Mouse (Mus musculus) forebrain, postnatal 0 days (tissue): ENCODE data around the gene Ppp1r9b. TPM values are rescaled to one million over a fixed set of nuclear protein-coding genes. Genes with fewer than 3 reads are reported as not detected.
"Not testable (repeated sequence)": the region's sequence is repeated elsewhere in the genome, so short reads cannot be mapped to it uniquely, and the experiment has no call there.

Experiments used
- ATAC-seq: fragments of 200-750 bp; cut with Nextera tagmentation; 2 replicates; pipeline ENCODE4 v1.8.0; 2017; ENCODE audit warnings: mild to moderate bottlenecking, moderate library complexity
- DNase-seq: peaks from one replicate; pipeline ENCODE4 v3.0.0-alpha.2; 2015
- H3K27ac ChIP-seq: fragments of 300-500 bp; sonication (generic); 2 replicates; pipeline ENCODE4 v1.5.1; 2014; ENCODE audit warnings: low read depth, mild to moderate bottlenecking, antibody characterized with exemption, low read length, moderate library complexity, mixed read lengths
- H3K27me3 ChIP-seq: fragments of 300-500 bp; sonication (generic); 2 replicates; pipeline ENCODE4 v1.6.1; 2014; ENCODE audit warnings: mild to moderate bottlenecking, low read length, mixed read lengths; ENCODE audit not compliant: insufficient read depth
- H3K36me3 ChIP-seq: fragments of 300-500 bp; sonication (generic); 2 replicates; pipeline ENCODE4 v1.6.1; 2014; ENCODE audit warnings: mild to moderate bottlenecking, moderate library complexity; ENCODE audit not compliant: insufficient read depth
- H3K4me1 ChIP-seq: fragments of 300-500 bp; sonication (generic); 2 replicates; pipeline ENCODE4 v1.6.1; 2014; ENCODE audit warnings: antibody characterized with exemption; ENCODE audit not compliant: insufficient read depth
- H3K4me2 ChIP-seq: fragments of 300-500 bp; sonication (generic); 2 replicates; pipeline ENCODE4 v1.6.1; 2014; ENCODE audit warnings: low read depth, mild to moderate bottlenecking, moderate library complexity
- H3K4me3 ChIP-seq: fragments of 300-500 bp; sonication (generic); 2 replicates; pipeline ENCODE4 v1.5.1; 2014; ENCODE audit warnings: low read depth, low read length, mixed read lengths
- H3K9ac ChIP-seq: fragments of 300-500 bp; sonication (generic); 2 replicates; pipeline ENCODE4 v1.6.1; 2014; ENCODE audit warnings: mild to moderate bottlenecking
- H3K9me3 ChIP-seq: fragments of 300-500 bp; sonication (generic); 2 replicates; pipeline ENCODE4 v1.6.1; 2016; ENCODE audit warnings: low read length
- CTCF ChIP-seq: sonication (generic); IDR thresholded peaks from 2 replicates; pipeline ENCODE4 v1.5.1; 2016; ENCODE audit warnings: antibody characterized with exemption, control low read depth, low read depth
- WGBS: fragments of 180-500 bp; shearing (Covaris S2); extraction: QIAGEN DNeasy Blood & Tissue Kit; methylation state at CpG from one replicate; pipeline ENCODE4 v1.1.7; 2014; 5-methylcytosine and 5-hydroxymethylcytosine counted together
- polyA plus RNA-seq: library from polyadenylated mRNA; unstranded; fragments of >200 nt; fragmentation: Nextera tagmentation; extraction: Ambion mirVana; gene quantifications from 2 replicates; pipeline ENCODE4 v1.2.1, GENCODE M21; 2015
- total RNA-seq: library from RNA; depleted of rRNA; stranded (reverse); fragments of >200 nt; gene quantifications from 2 replicates; pipeline ENCODE4 v1.2.3, GENCODE M21; 2014

Gene Ppp1r9b
- total and polyA plus RNA-seq, 2 experiments from 2014 or later: 22.3 to 202 TPM

DNA sequence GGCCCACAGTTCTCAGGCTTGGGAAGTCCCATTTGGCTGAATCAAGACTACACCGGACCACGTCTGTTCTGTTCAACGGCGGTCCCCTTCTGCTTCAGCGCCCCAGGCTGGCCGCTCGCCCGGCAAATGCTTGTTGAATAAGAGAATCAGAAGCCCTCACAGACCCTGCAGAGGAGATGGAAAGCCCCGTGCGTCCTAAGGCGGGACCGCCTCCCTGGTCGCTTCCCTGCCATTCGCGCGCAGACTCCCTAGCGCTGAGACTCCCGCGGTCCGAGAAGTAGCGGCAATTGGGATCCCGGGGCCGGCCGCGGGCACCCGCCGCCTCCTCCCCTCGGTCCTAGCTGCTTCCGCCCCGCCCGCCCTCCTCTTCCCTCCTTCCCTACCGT, 18.8 kb downstream of the Ppp1r9b start, which contains the start of gene Samd14:
Gene Samd14, plus strand, starts transcription at position 251 of the 386 bp plus-strand sequence.
- Histone ChIP-seq H3K4me2 (peak within 1 kb of the TSS; percentile 71), H3K4me3 (peak within 1 kb of the TSS; percentile 90), H3K4me1 (peaks cover 38% of the 10 kb centered on the region), H3K9me3 (no peaks in the 10 kb centered on the region), H3K9ac (peak within 1 kb of the TSS; percentile 98), H3K27ac (peak within 1 kb of the TSS; percentile 97), H3K27me3 (no peaks in the 10 kb centered on the region), H3K36me3 (peaks cover 20% of the 10 kb centered on the region)
- no peak for TF ChIP-seq CTCF
- peak; percentile 88 for ATAC-seq
- peak; percentile 89 for DNase-seq
- under 1% methylated on average over 25 of the region's 32 CpGs for WGBS

DNA sequence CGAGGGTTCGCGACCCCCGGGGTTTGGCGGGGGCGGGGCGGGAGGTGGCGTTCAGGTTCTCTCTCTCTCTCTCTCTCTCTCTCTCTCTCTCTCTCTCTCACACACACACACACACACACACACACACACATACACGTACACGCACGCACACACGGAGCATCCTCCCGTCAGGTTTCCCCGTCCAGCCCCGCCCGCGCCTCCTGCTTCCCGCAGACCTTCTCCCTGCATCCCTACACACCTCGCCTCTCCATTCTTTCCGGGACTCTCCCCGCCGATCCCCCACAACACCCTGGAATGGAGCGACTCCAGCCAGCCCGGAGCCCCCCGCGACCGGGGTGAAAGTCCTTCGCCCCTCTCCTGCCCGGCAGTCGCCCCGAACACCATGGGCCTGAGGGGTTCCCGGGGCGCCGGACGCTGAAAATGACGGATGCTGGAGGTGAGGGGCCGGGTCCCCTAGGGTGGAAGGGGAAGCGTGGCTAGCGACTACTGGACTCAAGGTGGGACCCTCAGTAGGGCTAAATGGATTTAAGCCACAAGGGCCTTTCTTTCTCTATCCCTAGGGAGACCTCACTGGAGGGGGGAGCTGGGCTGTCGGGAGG, 19.4 kb downstream of the Ppp1r9b start:
- TF ChIP-seq CTCF: no peak
- whole genome bisulfite sequencing: 4% methylated on average over 36 of the region's 40 CpGs
- Histone ChIP-seq H3K4me1 (peaks cover 38% of the 10 kb centered on the region), H3K9ac (peak overlapping the region; percentile 98), H3K4me3 (peak overlapping the region; percentile 90), H3K4me2 (peak overlapping the region; percentile 71), H3K36me3 (peaks cover 18% of the 10 kb centered on the region), H3K27ac (peak overlapping the region; percentile 97), H3K9me3 (no peaks in the 10 kb centered on the region), H3K27me3 (no peaks in the 10 kb centered on the region)
- ATAC-seq (peak; percentile 64), DNase-seq (peak; percentile 72)

DNA sequence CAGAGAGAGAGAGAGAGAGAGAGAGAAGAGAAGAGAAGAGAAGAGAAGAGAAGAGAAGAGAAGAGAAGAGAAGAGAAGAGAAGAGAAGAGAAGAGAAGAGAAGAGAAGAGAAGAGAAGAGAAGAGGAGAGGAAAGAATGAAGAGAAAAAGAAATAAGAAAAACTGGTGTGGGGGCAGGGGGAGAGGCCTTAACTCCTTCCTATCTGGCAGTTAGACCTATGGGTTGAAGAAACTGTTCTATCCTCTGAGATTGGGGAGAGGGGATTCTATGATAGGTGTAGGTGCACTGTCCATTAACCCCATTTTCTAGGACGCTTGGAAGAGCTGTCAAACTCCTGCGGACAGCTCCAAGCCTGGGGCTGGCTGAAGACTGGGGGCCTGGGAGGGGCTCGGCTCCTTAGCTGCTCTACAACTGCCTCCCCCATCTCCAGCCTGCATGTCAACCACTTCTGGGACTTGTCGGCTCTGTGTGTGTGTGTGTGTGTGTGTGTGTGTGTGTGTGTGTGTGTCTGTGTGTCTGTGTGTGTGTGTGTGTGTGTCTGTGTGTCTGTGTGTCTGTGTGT, 20.1 kb downstream of the Ppp1r9b start:
- Histone ChIP-seq H3K4me3 (peak overlapping the region; percentile 90), H3K36me3 (peaks cover 14% of the 10 kb centered on the region), H3K4me2 (peak overlapping the region; percentile 71), H3K4me1 (peaks cover 38% of the 10 kb centered on the region), H3K9ac (peak overlapping the region; percentile 98)
- not testable (repeated sequence) for H3K9me3 ChIP-seq, H3K27ac ChIP-seq, H3K27me3 ChIP-seq, DNase-seq, ATAC-seq
- whole genome bisulfite sequencing: 0% methylated on average over 4 of the region's 4 CpGs

DNA sequence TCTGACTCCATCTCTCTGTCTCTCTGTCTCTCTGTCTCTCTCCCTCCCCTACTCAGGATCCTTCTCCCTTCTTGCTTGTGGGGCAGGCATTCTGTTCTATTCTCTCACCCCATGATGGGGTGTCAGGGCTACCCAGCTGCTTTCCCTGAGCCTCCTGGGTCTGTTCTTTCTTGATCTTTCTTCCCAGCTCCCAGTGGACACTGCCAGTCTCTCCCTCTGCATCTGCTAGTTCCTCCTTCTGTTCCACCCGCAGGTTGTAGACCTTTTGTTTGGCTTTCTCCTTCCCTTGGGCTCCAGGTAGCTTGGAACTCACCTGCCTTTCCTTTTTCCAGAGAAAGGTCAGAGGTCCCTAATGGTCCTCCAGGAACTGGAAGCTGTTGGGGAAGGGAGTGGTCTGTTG, 20.6 kb downstream of the Ppp1r9b start:
- peak overlapping the region; percentile 71 for H3K4me2 ChIP-seq
- TF ChIP-seq CTCF: no peak
- H3K27ac ChIP-seq: peak overlapping the region; percentile 9; the same call in 1 of the 2 replicates
- H3K4me3 ChIP-seq: peak overlapping the region; percentile 90
- H3K27me3 ChIP-seq: no peaks in the 10 kb centered on the region
- DNase-seq: no peak
- WGBS: 27% methylated on average over 1 of the region's 1 CpGs
- H3K36me3 ChIP-seq: peaks cover 14% of the 10 kb centered on the region
- no peak for ATAC-seq
- peak overlapping the region; percentile 98 for H3K9ac ChIP-seq
- no peaks in the 10 kb centered on the region for H3K9me3 ChIP-seq
- peaks cover 33% of the 10 kb centered on the region for H3K4me1 ChIP-seq

DNA sequence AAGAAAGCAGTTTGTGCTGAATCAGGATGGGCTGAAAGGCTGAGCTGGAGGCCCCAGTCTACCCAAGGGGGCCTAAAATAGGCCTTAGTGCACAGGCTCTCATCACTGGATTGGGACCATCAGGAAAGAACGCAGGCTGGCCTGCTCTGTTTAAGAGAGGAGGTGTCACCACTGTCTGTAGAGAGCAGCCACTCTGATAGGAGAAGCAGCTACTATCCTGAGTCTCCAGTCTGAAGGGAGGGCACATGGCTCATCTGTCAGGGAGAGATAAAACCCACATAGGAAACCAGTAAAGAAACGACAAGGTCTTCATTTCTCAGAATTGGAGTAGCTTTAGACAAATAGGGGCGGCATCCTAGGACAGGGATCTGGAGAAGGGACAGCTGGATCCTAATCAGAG, 21.2 kb downstream of the Ppp1r9b start:
- no peak for TF ChIP-seq CTCF
- WGBS: 52% methylated on average over 3 of the region's 3 CpGs
- Histone ChIP-seq H3K4me1 (peaks cover 26% of the 10 kb centered on the region), H3K9me3 (no peaks in the 10 kb centered on the region), H3K27ac (no peak overlapping the region), H3K4me2 (peak overlapping the region; percentile 71), H3K27me3 (no peaks in the 10 kb centered on the region), H3K36me3 (peaks cover 17% of the 10 kb centered on the region), H3K9ac (peak overlapping the region; percentile 98), H3K4me3 (peak overlapping the region; percentile 90)
- ATAC-seq: no peak
- no peak for DNase-seq

DNA sequence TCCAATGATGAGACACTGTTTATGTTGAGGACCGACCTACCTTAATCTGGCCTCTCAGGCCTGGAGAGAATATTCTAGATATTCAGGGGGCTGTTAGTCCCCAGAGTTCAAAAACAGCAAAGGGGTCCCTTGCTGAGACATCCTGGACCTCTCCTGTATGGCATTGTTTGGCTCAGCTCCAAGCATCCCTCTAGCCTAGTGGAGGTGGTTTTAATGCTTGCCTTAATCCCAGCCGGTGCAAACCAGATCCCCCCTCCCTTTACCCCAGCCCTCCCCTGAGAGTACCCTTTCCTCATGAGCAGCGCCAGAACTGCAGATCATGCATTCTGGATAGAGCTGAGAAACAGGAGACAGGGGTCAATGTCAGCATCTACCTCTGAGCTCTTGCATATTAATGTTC, 21.7 kb downstream of the Ppp1r9b start:
- no peak for DNase-seq

DNA sequence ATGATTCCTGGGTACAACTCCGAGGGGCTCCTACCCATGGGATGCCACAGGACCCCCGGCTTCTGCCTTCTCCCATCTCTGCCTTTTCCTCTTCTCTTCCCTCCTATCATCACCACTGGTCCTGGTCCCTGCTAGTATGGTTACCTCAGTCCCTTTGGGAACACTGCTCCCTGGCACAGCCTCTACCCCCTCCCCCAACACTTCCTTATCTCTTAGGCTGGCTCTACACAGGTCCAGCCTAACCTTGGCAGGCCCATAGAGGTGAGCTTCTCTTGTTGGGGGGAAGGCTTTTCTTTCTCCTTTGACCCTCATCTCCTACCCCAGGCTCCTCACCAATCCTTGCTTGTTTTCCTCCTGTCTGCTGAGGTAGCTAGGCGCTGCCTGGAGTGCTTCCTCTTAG, 24.6 kb downstream of the Ppp1r9b start:
- no peak overlapping the region for H3K4me3 ChIP-seq
- H3K4me1 ChIP-seq: peaks cover 17% of the 10 kb centered on the region
- no peaks in the 10 kb centered on the region for H3K9me3 ChIP-seq
- DNase-seq (no peak), ATAC-seq (no peak)
- H3K27me3 ChIP-seq: no peaks in the 10 kb centered on the region
- peaks cover 43% of the 10 kb centered on the region for H3K36me3 ChIP-seq
- H3K4me2 ChIP-seq: no peak overlapping the region
- TF ChIP-seq CTCF: no peak
- no peak overlapping the region for H3K9ac ChIP-seq
- no peak overlapping the region for H3K27ac ChIP-seq
- 75% methylated on average over 3 of the region's 3 CpGs for WGBS

More for the DNA sequence above, 21.7 kb downstream of the Ppp1r9b start:
- ATAC-seq: no peak
- H3K36me3 ChIP-seq: peaks cover 21% of the 10 kb centered on the region
- peak overlapping the region; percentile 14; the same call in 1 of the 2 replicates for H3K9ac ChIP-seq
- WGBS: 29% methylated on average over 3 of the region's 3 CpGs
- peak overlapping the region; percentile 90 for H3K4me3 ChIP-seq
- peaks cover 25% of the 10 kb centered on the region for H3K4me1 ChIP-seq
- no peaks in the 10 kb centered on the region for H3K27me3 ChIP-seq
- H3K4me2 ChIP-seq: peak overlapping the region; percentile 71
- H3K9me3 ChIP-seq: no peaks in the 10 kb centered on the region
- H3K27ac ChIP-seq: no peak overlapping the region
- TF ChIP-seq CTCF: no peak
